Mouse (Mus musculus) erythroblast, embryonic 14.5 days (primary cell): Measurements from ENCODE around the gene Alx3.

Experiments used
- GATA1 ChIP-seq: IDR thresholded peaks from 2 replicates; pipeline ENCODE4 v1.6.1; 2012; ENCODE audit warnings: low read length, inconsistent platforms, mixed read lengths
- TAL1 ChIP-seq: IDR thresholded peaks from 3 replicates; pipeline ENCODE4 v1.6.1; 2012; ENCODE audit warnings: low read length, inconsistent platforms, mixed read lengths

- TF ChIP-seq GATA1, result no peak
- TF ChIP-seq TAL1, result no peak
These were observed 3.0 kb downstream of the Alx3 start for GRCm38 (mm10) chr3:107597586-107598389.
